Mouse (Mus musculus) lung, postnatal 4 days (tissue): ENCODE data around the gene Arhgap20.

Experiments
- DNase-seq, 2 experiments: peaks; one replicate each; pipeline ENCODE4 v3.0.0; 2021

The Arhgap20 gene

GRCm38 (mm10) chr9:51799156-51799555 lies 34.0 kb downstream of the Arhgap20 start:
- no peak for DNase-seq

GRCm38 (mm10) chr9:51807272-51807671 lies 42.1 kb downstream of the Arhgap20 start:
- DNase-seq: no peak

- no peak for DNase-seq
Observed at GRCm38 (mm10) chr9:51812931-51813330, 47.8 kb downstream of the Arhgap20 start.

- DNase-seq: no peak
Observed at GRCm38 (mm10) chr9:51824516-51824915, 59.4 kb downstream of the Arhgap20 start.

GRCm38 (mm10) chr9:51831596-51831995 lies 66.5 kb downstream of the Arhgap20 start:
- no peak for DNase-seq

GRCm38 (mm10) chr9:51832368-51832767 lies 67.2 kb downstream of the Arhgap20 start:
- peak in 1 of 2 experiments; percentile 24 for DNase-seq

GRCm38 (mm10) chr9:51837716-51838115 lies 72.6 kb downstream of the Arhgap20 start:
- peak in 1 of 2 experiments; percentile 32 for DNase-seq

GRCm38 (mm10) chr9:51843216-51843615 lies 78.1 kb downstream of the Arhgap20 start:
- peak; percentile 18 to 56 for DNase-seq

- DNase-seq: no peak
Observed at GRCm38 (mm10) chr9:51845796-51846195, 80.7 kb downstream of the Arhgap20 start.

GRCm38 (mm10) chr9:51853772-51854171 lies 88.6 kb downstream of the Arhgap20 start:
- no peak for DNase-seq

- DNase-seq: no peak
Observed at GRCm38 (mm10) chr9:51864273-51864672, 99.1 kb downstream of the Arhgap20 start.

GRCm38 (mm10) chr9:51866634-51867033 lies 101.5 kb downstream of the Arhgap20 start:
- no peak for DNase-seq

- DNase-seq: peak in 1 of 2 experiments; percentile 39
Observed at GRCm38 (mm10) chr9:51869056-51869455, 103.9 kb downstream of the Arhgap20 start.

- DNase-seq: no peak
Observed at GRCm38 (mm10) chr9:51874348-51874747, 109.2 kb downstream of the Arhgap20 start.

GRCm38 (mm10) chr9:51875531-51875930 lies 110.4 kb downstream of the Arhgap20 start:
- no peak for DNase-seq

- peak in 1 of 2 experiments; percentile 25 for DNase-seq
Observed at GRCm38 (mm10) chr9:51881386-51881785, 116.2 kb downstream of the Arhgap20 start.

GRCm38 (mm10) chr9:51881881-51882280 lies 116.7 kb downstream of the Arhgap20 start:
- DNase-seq: no peak

- DNase-seq: peak in 1 of 2 experiments; percentile 48
Observed at GRCm38 (mm10) chr9:51883319-51883718, 118.2 kb downstream of the Arhgap20 start.

- DNase-seq: no peak
Observed at GRCm38 (mm10) chr9:51892921-51893320, 127.8 kb downstream of the Arhgap20 start.
